Mouse (Mus musculus) CD8-positive naive resting alpha-beta T cell, adult 2 months (primary cell): ENCODE measurements at regions not wholly inside any gene's neighbourhood (a gene's known extent, or its start where the extent isn't known, plus 50 kb on each side); places are given as distances from the start of the nearest gene placed in this dataset.
"Not testable (repeated sequence)": the region's sequence is repeated elsewhere in the genome, so short reads cannot be mapped to it uniquely, and the experiment has no call there.

Experiments
- DNase-seq, 2 experiments: peaks; one replicate each; pipeline ENCODE4 v3.0.0; 2022; ENCODE audit warnings: low read depth in 2 of 2, low spot score in 2 of 2

DNA sequence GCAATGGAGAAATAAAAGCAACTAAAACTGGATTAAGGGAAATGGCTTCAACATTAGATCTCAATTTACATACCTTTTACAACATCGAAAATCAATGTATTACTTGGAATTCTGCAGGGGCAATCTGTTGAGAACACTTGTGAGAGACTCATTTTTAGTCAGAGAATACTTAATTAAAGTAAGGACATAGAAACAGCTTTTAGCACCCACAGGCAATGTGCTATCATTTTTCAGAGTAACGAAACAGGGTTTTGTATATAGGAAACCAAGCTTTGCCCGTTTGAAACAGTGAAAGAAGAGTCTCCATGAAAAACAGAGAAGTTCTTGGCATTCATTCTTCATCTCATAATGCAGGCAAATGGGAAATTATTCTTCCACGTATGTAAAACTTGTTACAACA, 196.4 kb downstream of the Tdrd3 start:
- DNase-seq, result no peak

DNA sequence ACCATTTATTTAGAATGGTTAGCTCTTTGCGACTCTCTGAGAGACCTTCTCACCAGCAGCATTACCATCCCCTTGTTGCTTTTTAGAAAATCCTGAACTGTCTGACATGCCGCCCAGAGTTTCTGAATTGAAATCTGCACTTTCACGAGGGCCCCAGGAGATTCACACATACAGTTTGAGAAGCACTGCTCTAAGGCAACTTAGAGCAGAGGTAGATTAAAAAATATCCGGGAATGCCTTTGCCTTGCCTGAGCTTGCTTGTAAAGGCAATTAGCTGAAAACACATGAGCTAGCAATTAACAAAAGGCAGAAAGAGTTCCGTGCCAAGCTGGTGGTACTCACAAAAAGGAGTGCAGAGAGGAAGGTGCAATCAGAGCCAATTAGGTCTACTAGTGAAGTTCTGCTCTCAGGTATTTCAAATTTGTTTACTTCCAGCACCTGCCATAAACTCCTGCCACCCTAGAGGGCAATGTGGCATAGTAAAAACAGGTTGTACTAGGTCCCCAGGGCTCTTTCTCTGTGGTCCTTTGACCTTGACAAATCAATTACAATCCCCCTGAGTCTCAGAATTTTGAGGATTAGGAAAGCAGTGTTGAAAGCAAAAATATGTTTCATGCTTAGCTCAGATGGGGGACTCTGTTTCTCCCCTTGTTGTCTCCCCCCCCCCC, 203.1 kb downstream of the Tdrd3 start:
- DNase-seq, result no peak

DNA sequence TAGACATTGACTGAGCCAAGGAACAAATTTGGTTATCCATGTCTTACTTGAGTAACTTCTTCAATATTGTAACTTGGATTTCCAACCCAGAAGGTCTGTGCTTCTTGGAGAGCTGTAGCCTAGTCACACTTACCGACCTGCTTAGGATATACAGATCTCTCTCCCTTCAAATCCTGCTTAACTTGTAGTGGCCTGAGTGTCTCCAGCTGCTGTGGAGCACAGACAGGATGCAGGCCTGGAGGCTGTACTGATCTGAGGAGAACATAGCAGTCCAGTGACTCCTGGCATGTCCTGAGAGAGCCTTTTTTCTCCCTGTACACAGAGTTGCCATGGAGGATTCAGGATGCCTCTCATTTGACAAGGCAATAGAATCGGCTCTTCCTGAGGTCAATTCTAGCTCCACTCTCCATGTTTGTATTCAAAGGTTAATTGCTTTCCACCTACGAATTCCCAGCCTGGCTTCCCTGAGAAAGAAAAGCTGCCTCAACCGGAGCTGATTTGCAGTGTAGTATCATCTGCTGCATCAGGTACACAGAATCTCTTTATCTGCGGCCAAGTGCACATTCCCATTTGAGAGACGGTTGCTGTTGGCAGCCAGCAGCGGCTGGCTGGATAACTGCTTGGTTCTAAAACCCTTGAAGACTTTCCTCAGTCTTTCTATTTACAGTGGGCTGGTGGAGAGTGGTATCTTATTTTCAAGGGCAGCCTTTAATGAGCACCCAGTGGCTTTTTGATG, 214.8 kb downstream of the Tdrd3 start:
- DNase-seq, result no peak

DNA sequence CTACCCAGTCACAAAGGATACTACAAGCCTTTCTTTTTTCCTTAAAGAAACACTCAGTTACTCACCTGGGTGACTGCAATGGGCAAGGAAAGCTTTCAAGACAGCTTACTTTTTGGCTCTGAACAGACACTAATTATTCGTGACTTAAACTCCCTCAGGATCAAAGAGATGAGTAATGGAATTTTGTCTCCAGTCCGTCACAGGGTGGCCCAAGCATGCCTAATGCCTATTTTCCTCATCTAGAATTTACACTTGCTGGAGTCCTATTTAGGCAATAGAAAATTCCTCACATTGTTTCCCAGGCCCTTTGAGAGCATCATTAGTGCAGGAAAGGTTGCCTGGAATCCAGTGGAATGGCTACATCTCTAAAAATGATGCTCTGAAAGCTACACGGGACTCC, 218.2 kb downstream of the Tdrd3 start:
- DNase-seq, result no peak

DNA sequence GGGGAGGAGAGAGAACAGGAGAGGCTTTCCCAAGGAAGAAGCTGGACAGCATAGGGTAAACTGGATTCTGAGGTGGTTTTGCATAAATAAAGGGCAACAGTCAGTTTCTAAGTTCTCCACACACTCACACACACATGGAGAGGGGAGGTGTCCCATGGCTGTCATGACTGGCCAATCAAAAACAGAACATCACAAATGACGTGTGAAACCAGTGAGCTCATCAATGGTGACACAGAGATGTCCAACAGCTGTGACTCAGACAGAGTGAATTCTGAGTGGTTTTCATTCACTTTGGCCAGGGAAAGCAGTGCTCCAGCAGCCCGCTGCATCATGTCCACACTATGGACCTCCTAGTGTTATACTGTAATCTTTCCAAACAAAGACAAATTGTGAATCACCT, 220.7 kb downstream of the Tdrd3 start:
- DNase-seq, result no peak

GRCm38 (mm10) chr14:87667910-87668309, 251.5 kb downstream of the Tdrd3 start:
- DNase-seq, result no peak

- DNase-seq, result no peak
Measured at GRCm38 (mm10) chr14:87669496-87669895, 253.1 kb downstream of the Tdrd3 start.

DNA sequence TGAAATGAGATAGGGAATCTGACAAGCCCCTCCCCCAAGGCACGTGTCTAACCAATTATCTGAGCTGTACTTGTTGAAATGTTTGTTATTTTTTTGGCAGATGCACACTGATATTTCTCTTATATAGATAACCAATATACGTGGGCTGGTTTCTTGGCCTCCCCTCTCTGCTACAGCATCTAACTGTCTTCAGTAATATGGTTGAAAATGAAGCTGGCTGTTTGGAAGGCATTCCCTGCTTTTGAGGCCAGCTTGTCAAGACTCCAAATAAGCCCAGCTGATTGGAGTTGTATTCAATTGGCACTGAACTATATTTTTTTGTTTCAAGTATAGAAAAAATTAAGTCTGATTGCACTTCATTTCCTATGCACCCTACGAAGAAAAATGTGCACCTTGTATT, 264.3 kb downstream of the Tdrd3 start:
- DNase-seq, result no peak

DNA sequence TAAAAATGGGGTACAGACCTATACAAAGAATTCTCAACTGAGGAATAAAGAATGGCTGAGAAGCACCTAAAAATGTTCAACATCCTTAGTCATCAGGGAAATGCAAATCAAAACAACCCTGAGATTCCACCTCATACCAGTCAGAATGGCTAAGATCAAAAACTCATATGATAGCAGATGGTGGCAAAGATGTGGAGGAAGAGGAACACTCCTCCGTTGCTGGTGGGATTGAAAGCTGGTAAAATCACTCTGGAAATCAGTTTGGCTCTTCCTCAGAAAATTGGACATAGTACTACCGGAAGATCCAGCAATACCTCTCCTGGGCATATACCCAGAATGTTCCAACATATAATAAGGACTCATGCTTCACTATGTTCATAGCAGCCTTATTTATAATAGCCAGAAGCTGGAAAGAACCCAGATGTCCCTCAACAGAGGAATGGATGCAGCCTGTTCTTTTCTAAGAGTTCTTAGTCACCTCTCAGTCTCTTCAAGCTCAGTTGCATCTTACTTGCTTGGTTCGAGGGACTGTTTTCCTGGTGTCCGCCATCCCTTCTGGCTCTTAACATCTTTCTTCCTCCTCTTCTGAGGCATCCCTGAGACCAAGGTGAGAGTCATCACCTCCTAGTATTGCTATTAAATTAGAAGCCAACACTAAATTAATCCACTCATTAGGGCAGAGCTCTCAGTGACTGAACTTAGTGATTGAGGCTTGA, 266.8 kb downstream of the Tdrd3 start:
- not testable (repeated sequence) for DNase-seq

DNA sequence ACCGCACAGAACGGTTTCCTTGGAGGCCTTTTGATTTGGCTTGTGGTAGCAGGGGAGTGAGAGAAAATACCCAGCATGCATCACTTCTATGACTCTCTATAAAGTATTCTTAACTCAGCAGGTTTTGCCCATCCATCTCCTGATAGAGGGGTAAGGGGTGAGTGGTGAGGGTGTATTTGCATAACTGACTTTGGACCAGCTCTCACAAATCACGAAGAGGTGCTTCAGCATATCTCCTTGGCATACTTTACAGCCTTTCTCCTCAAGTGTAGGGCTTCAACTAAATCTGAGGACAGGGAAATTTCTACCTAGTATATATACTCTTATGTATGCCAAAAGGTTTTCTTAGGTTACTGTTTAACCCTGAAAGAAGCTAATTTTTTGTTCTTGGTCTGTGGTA, 273.4 kb downstream of the Tdrd3 start:
- no peak for DNase-seq

GRCm38 (mm10) chr14:87736456-87736855, 320.0 kb downstream of the Tdrd3 start:
- DNase-seq, result no peak

GRCm38 (mm10) chr14:87745524-87745923, 329.1 kb downstream of the Tdrd3 start:
- DNase-seq, result no peak

GRCm38 (mm10) chr14:87746011-87746410, 329.6 kb downstream of the Tdrd3 start:
- no peak for DNase-seq

DNA sequence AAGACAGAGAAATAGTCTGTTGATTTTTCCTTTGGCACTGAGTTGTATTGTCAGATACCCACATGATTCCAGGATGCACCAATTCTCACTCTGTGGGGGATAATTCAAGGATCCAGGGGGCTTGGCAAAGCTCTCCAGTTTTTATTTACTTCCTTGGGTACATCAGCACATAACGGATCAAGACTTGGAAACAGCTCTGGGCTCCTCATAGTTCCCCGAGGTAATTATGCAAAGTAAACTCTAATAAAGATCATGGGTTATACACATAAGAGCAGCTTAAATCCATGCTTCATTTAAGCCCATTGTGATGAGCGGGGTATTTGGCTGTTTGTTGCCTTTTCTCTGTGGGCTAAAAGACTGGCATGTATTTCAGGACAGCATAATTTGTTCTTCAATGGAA, 332.6 kb downstream of the Tdrd3 start:
- DNase-seq, result no peak

- DNase-seq, result no peak
Measured at GRCm38 (mm10) chr14:87749762-87750161, 333.3 kb downstream of the Tdrd3 start.

GRCm38 (mm10) chr14:87750665-87751170, 334.3 kb downstream of the Tdrd3 start:
- DNase-seq, result no peak

DNA sequence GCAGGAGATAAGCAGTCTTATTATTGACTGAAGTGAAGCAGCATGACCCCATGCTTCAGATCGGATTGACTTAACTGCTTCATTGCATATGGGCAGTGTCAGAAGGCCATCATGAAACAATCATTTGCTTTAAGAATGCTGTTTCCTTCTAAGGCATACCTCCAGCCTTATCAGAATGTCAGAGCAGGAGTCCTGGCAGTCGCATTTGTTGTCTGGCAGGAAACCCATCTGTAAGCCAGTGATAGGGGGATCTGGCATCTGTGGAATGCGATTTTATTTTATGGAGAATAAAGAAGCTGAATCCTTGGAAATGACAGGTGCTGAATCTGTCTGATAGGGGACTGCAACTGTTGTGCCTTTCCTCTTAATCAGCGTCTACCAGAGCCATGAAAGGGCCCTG, 338.3 kb downstream of the Tdrd3 start:
- no peak for DNase-seq

DNA sequence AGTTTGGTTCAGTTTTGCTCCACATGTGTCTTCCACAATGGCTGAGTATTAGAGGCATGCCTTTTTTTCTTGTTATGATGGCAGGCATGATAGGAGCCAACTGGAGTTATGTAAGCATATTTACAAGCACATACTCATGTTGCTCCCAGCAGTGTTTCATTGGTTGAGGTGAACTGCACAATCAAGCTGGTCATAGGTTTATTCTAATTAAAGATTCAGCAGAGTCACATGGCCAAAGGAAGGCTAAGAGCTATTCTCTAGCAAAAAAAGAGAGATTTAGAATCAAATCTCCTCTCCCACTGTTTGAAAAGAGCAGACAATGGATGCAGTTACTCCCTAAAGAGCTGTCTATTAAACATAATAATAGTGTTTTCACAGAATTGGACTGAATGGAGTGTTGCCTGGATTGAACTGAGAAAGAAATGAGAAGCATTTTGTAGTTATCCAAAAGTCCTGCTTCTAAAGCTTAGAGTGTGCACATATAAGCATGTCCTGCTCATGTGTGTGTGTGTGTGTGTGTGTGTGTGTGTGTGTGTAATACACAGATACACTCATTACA, 359.0 kb downstream of the Tdrd3 start:
- DNase-seq, result no peak

GRCm38 (mm10) chr14:87799803-87800202, 383.4 kb downstream of the Tdrd3 start:
- DNase-seq, result no peak

DNA sequence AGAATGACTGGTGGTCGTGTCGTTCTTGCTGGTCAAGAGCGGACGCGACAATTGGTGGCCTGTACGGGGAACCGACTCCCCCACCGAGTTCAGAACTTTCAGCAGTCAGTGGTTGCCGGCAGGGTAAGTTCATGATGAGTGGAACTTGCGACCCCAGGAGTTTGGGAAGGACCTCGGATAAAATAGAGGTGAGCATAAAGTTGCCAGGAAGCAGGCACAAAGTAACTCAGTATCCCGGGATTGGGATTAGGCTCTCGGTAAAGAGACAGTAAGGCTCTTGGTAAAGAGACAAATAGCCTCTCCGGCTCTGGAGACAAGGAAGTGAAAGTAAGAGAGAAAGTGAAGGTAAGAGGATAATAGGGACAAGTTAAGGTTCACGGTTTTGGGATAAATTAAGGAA, 393.2 kb downstream of the Tdrd3 start:
- DNase-seq, result peak in 1 of 2 experiments; percentile 6

DNA sequence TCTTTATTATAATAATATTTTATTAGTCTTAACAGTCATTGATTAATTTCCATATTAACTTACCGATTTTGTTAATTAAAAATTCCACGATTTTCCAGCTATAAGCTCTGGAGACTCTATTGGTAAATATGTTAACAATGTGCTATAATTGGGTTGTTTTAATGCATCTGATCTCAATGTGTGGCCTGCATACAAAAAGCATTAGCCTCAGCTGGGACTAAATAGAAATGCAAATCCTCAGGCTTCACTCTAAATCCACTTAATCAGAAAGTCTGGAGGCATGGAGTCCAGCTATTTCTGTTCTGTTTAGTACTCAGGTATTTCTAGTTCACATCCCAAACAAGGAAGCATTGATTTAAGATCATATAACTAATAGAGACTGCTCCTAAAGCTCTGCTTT, 427.7 kb downstream of the Tdrd3 start:
- DNase-seq, result no peak

DNA sequence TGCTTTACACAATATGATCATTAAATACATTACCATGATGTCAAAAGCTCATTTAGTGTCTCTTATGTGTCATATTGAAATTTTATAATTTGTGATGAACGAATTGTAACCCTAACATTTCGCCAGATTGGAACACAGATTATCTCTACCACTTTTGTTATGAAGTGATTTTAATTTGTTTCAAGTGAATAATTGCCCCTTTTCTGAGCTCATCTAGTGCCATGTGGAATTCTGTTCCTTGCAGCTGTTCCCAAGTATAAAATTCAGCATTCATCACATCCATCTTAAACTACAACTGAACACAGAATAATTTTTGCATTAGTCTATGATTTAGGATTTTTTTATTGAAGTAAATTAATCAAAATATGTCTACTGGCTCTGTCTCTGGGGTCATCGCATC, 445.0 kb downstream of the Tdrd3 start:
- DNase-seq, result no peak
